Mouse (Mus musculus) spleen, postnatal 14 days (tissue): ENCODE data around the gene Vmn1r4.

Experiments
- DNase-seq, 2 experiments: peaks; one replicate each; pipeline ENCODE4 v3.0.0; 2021 to 2022; ENCODE audit warnings: low spot score in 2 of 2

The Vmn1r4 gene

GRCm38 (mm10) chr6:56916279-56916678, 7.5 kb upstream of the Vmn1r4 start:
- DNase-seq = no peak

GRCm38 (mm10) chr6:56917578-56918368, 6.0 kb upstream of the Vmn1r4 start:
- no peak for DNase-seq

- DNase-seq = no peak
These were observed 4.3 kb upstream of the Vmn1r4 start for GRCm38 (mm10) chr6:56919330-56920044.

GRCm38 (mm10) chr6:56920222-56921092, 3.4 kb upstream of the Vmn1r4 start:
- no peak for DNase-seq

GRCm38 (mm10) chr6:56923331-56923725, 487 bp upstream of the Vmn1r4 start:
- DNase-seq = peak in 1 of 2 experiments; percentile 29

GRCm38 (mm10) chr6:56931648-56932415, 8.0 kb downstream of the Vmn1r4 start:
- DNase-seq = no peak

GRCm38 (mm10) chr6:56932464-56932863, 8.6 kb downstream of the Vmn1r4 start:
- no peak for DNase-seq

- DNase-seq = no peak
These were observed 10.6 kb downstream of the Vmn1r4 start for GRCm38 (mm10) chr6:56934366-56934765.

- DNase-seq = no peak
These were observed 32.6 kb downstream of the Vmn1r4 start for GRCm38 (mm10) chr6:56956436-56956835.

GRCm38 (mm10) chr6:56969973-56970372, 46.2 kb downstream of the Vmn1r4 start, which contains the start of gene Vmn1r5:
Vmn1r5 (plus strand) TSS chr6:56970273.
- no peak for DNase-seq

GRCm38 (mm10) chr6:56996943-56997342, 73.1 kb downstream of the Vmn1r4 start, which contains the start of gene Vmn1r6:
Vmn1r6 (plus strand) TSS chr6:56997243.
- DNase-seq = no peak
